Mouse (Mus musculus) bone marrow macrophage, adult 2 months (primary cell): ENCODE measurements around the gene Qsox2. TPM values are rescaled to one million over a fixed set of nuclear protein-coding genes. Genes with fewer than 3 reads are reported as not detected.
A peak's percentile ranks its signal among the peaks of the same experiment; 100 is the strongest.

Experiments used
- H3K27ac ChIP-seq: 2 replicates; pipeline ENCODE4 v1.5.1; 2012; ENCODE audit warnings: low read depth, low read length; ENCODE audit not compliant: insufficient read depth
- H3K4me1 ChIP-seq: 2 replicates; pipeline ENCODE4 v1.6.1; 2012; ENCODE audit warnings: low read length; ENCODE audit not compliant: control insufficient read depth, insufficient read depth
- H3K4me3 ChIP-seq: 2 replicates; pipeline ENCODE4 v1.5.1; 2012; ENCODE audit warnings: mild to moderate bottlenecking, low read length, moderate library complexity; ENCODE audit not compliant: insufficient read depth
- CTCF ChIP-seq: IDR thresholded peaks from 2 replicates; pipeline ENCODE4 v1.5.1; 2012; ENCODE audit warnings: low read depth, mild to moderate bottlenecking, low read length, moderate library complexity
- POLR2A ChIP-seq: IDR thresholded peaks from 2 replicates; pipeline ENCODE4 v1.6.1; 2012; ENCODE audit warnings: mild to moderate bottlenecking, low read depth, low read length, borderline replicate concordance
- polyA plus RNA-seq: library from polyadenylated mRNA; stranded (reverse); fragments of >200 nt; gene quantifications from 2 replicates; pipeline ENCODE4 v1.2.4, GENCODE M21; 2012; ENCODE audit not compliant: missing spikeins, insufficient read depth, insufficient read length

Qsox2 gene
- polyA plus RNA-seq, 1 experiment = 5.6 TPM

GRCm38 (mm10) chr2:26230253-26230652, 7.1 kb downstream of the Qsox2 start:
- Histone ChIP-seq H3K4me3 (no peak overlapping the region), H3K27ac (no peak overlapping the region), H3K4me1 (peaks cover 28% of the 10 kb centered on the region)
- no peak for TF ChIP-seq CTCF
- no peak for TF ChIP-seq POLR2A

DNA sequence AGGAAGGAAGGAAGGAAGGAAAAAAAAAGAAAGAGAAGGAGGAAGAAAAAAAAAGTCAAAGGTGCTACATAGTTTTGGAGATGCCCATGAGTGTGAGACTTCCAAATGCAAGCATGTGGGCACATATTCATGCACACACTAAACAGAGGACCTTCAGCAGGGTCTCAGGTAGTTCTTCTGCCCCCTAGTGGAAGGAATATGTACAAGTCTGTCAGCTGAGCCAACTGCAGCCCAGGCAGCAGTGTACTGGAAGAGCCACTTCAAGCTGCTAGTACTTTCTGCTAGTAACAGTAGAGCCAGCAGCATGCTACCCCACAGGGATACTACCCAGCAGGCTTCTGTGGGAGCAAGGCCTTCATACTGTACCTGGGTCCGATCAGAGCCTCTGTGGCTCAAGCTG, 9.5 kb downstream of the Qsox2 start:
- Histone ChIP-seq H3K4me1 (peaks cover 21% of the 10 kb centered on the region), H3K4me3 (no peak overlapping the region), H3K27ac (no peak overlapping the region)
- peak; percentile 51; the same call in 1 of the 2 replicates for TF ChIP-seq CTCF
- TF ChIP-seq POLR2A = no peak

- no peak for TF ChIP-seq CTCF
- TF ChIP-seq POLR2A = no peak
- Histone ChIP-seq H3K4me3 (no peak overlapping the region), H3K27ac (no peak overlapping the region), H3K4me1 (peaks cover 5% of the 10 kb centered on the region)
These were observed 12.1 kb downstream of the Qsox2 start for GRCm38 (mm10) chr2:26225242-26225641.

GRCm38 (mm10) chr2:26223961-26224360, 13.4 kb downstream of the Qsox2 start:
- Histone ChIP-seq H3K4me1 (no peaks in the 10 kb centered on the region), H3K27ac (no peak overlapping the region), H3K4me3 (no peak overlapping the region)
- TF ChIP-seq CTCF (no peak), POLR2A (no peak)

- Histone ChIP-seq H3K27ac (no peak overlapping the region), H3K4me3 (no peak overlapping the region), H3K4me1 (no peaks in the 10 kb centered on the region)
- no peak for TF ChIP-seq CTCF
- TF ChIP-seq POLR2A = no peak
These were observed 22.8 kb downstream of the Qsox2 start for GRCm38 (mm10) chr2:26214526-26214925.

DNA sequence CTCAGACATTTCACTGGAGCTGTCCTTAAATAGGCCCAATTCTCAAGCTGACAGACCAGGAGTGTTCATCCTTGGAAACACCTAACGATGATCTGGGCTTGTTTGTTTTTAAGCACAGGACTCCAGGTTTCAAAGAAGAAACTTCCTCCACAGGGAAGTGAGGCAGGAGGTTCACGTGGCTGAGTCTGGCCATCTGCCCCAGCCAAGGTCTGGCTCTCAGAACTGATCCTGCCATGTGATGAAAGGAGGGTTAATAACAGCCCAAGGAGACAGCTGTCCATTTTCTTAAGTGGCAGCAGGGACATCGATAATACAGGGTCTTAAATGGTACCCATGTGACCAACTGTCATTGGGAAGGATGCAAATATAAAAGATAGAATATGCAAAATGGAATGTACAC, 27.8 kb downstream of the Qsox2 start:
- TF ChIP-seq CTCF = no peak
- no peaks in the 10 kb centered on the region for H3K4me1 ChIP-seq
- H3K27ac ChIP-seq = no peak overlapping the region
- H3K4me3 ChIP-seq = no peak overlapping the region

GRCm38 (mm10) chr2:26208126-26208789, 29.1 kb downstream of the Qsox2 start, which contains the start of gene Lhx3:
Lhx3 (minus strand) TSS chr2:26208289.
- TF ChIP-seq POLR2A (no peak), CTCF (no peak)
- Histone ChIP-seq H3K4me1 (no peaks in the 10 kb centered on the region), H3K27ac (no peak within 1 kb of the TSS), H3K4me3 (no peak within 1 kb of the TSS)

DNA sequence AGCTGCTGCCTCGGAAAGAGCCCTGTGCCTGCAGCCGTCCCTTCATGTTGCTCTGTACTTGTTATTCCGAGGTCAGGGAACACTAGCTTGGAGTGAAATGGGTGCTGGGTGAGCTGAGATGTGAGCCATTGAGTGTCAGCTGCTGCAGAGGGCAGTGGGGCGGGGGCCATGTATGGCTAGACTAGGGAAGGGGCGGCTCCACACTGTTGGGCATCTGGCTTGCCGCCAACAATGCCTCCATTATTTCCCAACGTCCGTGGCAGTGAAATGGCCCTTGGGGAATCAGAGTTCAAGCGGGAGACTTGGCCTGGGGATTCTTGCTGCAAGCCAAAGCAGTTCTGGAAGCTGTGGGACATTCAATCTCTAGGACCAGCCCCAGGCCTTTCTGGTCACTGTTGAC, 29.8 kb downstream of the Qsox2 start:
- no peak for TF ChIP-seq CTCF
- no peak for TF ChIP-seq POLR2A
- Histone ChIP-seq H3K27ac (no peak overlapping the region), H3K4me1 (no peaks in the 10 kb centered on the region), H3K4me3 (no peak overlapping the region)

GRCm38 (mm10) chr2:26205761-26206160, 31.6 kb downstream of the Qsox2 start:
- TF ChIP-seq POLR2A (no peak), CTCF (no peak)
- no peak overlapping the region for H3K4me3 ChIP-seq

DNA sequence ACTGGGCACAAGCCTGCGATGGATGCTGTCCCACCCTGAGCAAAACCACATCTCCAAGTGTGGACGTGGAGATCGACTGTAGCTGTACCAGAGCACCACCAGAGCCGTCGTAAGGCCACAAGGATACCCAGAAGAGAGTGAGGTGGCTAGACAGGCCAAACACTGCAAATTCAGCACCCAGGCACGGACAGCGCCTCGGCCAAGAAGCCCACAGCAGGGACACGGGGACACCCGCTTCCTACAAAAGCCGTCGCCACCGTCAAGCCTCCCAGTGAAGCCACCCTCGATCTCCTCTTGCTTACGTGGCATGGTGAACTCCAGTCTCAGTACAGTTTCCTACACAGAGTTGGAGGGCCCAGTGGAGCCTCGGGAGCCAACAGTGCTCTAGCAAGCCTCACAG, 32.2 kb downstream of the Qsox2 start:
- no peak for TF ChIP-seq POLR2A
- TF ChIP-seq CTCF = no peak
- Histone ChIP-seq H3K4me3 (no peak overlapping the region), H3K27ac (no peak overlapping the region), H3K4me1 (no peaks in the 10 kb centered on the region)

More at GRCm38 (mm10) chr2:26205761-26206160, 31.6 kb downstream of the Qsox2 start:
- no peak overlapping the region for H3K27ac ChIP-seq
- H3K4me1 ChIP-seq = no peaks in the 10 kb centered on the region
